Mouse (Mus musculus) heart, adult 2 months (tissue): ENCODE results near the gene Erc2.

Experiments used
- CTCF ChIP-seq: fragments of 200-600 bp; IDR thresholded peaks from 2 replicates; pipeline ENCODE4 v1.8.1; 2022; ENCODE audit warnings: antibody characterized with exemption, mild to moderate bottlenecking, moderate library complexity
- EP300 ChIP-seq: fragments of 200-500 bp; IDR thresholded peaks from 2 replicates; pipeline ENCODE4 v1.6.1; 2011; ENCODE audit warnings: low read depth, low read length, control low read depth; ENCODE audit not compliant: insufficient read depth

DNA sequence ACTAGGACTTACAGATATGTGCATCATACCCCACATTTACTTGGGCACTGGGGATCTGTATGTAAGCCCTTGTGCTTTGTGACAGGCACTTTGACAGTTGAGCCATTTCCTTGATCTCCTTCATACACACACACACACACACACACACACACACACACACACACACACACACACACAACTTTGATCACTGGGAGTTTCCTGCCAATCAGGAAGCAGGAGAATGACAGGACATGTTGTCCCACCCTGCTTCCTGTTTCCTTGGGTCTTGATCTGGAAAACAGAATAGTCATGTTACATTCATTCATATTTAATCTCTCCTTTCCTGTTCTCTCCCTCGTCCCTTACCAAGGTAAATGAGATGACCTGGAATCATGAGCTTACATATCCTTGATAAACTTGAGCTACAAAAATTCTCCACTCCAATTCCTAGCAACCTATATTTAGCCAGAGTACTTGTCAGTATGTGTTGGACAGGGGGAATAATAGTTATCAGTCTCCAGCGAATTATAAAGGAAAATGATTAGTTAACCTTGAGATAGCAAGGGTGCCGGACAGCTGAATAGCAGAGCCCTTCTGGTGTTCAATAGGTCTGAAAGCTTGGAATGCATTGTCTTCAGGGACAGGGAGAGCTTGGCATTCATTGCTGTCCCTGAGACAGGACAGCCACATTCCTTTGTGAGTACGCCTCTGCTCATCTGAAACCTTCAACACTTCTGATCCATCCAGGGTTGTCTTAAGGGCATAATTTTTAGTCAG is 559.0 kb downstream of the Erc2 start:
- TF ChIP-seq CTCF (no peak), EP300 (0 out of 2 replicates have a peak, but pooled peaks have one; percentile 12)
